Mouse (Mus musculus): ENCODE results near the gene Gm14137.

The Gm14137 gene

DNA sequence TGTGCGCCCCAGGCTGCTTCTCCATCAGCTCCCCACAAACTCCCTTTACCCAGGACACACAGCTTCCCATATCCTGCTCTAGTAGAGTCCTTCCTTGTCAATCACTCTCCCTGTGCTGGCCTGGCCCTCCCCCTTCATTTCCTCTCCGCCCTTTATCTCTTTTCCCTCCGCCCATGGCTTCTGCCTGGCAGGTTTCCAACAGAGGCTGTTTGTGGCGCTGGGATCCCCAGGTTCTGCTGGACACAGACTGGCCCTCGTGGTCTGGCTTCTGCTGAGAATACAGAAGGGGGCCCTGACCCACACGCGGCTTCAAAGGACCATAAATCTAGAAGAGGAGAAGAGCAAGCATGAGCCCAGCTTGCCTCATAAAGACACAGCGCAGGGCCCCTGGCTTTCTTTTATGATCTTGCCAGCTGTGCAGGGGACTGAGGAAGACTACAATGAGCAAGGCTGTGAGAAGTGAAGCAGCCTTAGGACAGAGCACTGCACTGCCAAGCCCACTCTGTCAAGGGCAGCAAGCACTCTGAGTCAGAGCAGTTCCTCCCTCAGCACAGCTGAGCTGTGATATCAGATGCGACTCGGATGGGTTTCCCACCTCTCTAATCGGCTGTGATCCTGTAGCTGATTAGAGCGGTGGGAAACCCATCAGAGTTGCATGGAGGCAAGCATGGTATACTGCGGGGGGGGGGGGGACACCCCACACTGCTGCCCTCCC lies 1.3 kb upstream of the Gm14137 start:
- DNase-seq (ENCODE audit: low spot score), result peak; percentile 60

DNA sequence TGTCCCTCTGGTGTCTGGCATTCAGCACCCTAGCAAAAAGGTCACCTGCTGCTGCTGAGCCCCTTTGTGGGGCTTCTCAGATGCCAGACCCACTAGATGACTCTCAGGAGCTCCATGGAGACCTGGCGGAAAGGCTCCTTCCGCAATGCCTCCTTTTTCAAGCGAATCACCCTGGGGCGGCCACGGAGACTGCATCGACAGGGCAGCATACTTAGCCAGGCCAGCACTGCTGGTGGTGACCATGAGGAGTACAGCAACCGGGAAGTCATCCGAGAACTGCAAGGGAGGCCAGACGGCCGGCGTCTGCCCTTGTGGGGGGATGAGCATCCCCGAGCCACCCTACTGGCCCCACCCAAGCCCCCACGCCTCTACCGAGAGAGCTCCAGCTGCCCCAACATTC lies 557 bp downstream of the Gm14137 start:
- DNase-seq (ENCODE audit: low spot score), result no peak

DNA sequence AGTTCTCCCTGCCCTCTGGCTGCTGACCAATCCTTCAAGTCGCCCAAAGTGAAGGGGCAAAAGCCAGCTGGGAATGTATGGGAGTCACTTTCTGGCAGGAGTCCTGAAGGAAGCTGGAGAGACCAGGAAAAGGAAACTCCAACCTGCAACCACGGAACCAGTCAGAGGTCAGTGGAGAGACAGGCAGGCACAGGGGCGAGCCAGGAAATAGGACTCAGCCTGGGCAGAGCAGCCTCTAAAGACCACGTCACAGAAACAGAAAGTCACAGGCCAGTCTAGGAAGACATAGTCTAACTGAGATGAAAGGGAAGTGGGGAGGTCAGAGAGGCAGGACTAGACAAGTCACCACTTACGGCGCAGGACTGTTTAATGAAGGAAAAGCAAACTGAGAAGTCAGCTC lies 1.3 kb downstream of the Gm14137 start:
- no peak for DNase-seq (ENCODE audit: low spot score)

DNA sequence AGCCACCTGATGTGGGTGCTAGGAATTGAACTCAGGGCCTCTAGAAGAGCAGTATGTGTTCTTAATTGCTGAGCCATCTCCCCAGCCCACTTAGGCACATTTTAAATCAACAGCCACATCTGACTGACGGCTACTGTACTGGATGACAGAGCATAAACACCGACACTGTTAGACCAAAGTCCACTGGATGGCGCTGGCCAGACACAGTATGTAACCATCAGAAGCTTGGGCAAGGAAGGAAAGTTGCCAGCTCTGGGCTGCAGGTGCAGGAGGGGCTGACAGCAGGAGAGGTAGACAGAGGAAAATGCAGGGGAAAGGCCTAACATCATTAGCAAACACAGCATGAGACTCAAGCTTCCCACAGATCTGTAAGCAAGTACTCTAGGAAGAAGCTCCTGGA lies 2.5 kb downstream of the Gm14137 start:
- DNase-seq (ENCODE audit: low spot score), result no peak

DNA sequence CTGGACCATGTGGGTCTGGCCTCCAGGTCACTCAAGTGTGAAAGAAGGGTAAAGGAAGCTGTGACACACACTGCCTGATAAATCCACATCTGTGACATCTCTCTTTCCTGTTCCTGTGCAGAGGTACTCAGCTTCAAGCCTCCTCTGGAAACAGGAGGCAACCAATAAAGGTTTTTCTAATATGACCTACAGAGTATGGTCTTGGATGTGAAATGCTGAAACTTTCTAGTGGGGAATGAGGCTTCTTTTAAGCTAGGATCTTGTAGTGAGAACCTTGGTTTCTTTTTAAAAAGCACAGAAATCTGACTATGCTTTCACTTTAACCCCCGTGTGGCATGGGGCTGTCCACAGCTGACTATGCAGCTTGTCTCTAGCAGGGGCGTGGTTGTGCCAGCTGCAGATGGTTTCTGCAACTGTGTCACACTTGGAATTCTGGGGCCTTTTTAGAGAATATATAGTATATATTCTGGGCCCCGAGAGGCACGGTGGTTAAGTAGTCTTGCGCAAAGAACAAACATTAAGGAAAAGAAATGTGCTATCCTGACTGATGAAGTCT lies 3.2 kb downstream of the Gm14137 start:
- no peak for DNase-seq (ENCODE audit: low spot score)

DNA sequence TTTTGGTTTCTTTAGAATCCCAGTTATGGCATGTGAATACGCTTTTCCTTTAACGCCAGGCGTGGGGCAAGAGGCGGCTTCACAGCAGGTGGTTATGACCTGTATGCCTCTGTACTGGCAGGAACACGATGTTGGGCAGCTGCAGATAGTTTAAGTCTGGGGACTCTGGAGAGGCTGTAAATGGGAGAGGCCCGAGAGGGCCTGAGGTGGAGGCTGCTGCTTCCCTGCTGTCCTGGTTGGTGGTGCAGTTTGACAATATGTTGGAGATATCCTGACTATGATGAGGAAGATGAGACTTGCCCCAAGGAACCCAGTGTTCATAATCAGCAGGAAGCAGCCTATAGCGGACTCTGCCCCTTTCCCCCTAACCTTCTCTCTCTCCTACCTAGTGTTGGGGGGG lies 8.6 kb downstream of the Gm14137 start:
- DNase-seq (ENCODE audit: low spot score), result no peak

DNA sequence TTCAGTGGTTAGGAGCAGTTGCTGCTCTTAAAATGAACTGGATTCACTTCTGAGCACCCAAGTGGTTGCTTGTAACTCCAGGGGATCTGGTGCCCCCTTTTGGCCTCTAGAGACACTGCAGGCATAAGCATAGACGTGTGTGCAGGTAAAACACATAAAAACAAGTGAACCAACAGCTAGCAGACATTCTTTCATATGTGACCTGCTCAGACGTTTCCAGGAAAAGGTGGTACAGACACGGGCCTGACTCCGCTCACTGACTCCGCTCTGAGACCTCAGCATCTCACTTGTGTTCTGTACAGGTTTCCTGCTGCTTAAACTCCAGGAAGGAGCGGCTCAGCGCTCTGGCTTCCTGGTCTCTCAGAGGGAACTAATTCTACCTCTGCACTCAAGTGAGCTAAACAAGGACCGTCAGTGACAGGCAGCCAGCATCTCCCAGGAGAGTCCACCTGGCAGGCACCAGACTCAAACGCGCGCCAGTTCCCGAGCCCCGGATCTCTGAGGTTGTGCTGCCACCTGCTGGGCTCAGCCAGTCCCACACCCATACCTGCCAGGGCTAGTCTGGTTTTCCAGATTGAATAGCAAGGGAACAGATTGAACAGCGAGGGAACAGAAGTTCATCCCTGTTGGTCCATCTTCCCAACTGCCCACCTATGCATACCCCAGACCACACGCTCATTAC lies 14.9 kb downstream of the Gm14137 start:
- peak; percentile 73 for DNase-seq (ENCODE audit: low spot score)

DNA sequence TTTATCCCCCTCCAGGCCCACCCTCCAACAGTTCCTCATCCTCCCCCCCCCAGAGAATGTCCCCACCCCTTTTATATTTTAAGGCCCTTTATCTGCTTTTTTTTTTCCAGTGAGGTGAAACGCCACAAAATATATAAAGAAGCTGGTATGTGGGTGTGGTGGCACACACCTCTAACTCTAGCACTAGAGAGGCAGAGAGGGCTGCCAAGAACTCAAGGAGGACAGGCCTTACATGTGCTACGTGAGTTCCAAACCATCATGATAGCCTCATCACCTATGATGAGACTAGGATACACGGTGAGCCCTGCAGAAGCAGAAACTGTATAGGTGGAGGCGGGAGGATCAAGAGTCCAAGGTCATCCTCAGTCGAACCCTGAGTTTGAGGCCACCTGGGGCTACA lies 16.7 kb downstream of the Gm14137 start:
- DNase-seq (ENCODE audit: low spot score), result no peak

DNA sequence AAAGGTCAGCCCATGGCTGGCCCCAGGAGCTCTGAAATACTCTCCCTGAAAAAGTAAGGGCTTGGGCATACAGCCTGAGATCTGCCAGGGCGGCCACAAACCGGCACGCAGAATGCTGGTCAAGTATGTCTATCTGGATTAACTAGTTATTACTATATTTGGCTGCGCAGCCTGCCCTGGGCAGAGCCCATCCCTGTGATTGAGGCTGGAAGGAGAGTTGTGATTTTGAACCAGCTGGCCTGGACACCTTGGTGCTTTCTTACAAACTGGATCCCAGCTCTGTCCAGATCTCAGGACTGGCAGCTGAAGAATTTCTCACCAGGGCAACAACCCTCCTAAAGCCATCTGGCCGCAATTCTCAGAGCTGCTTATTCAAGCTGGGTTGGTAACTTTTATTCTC lies 19.8 kb downstream of the Gm14137 start:
- no peak for DNase-seq (ENCODE audit: low spot score)

DNA sequence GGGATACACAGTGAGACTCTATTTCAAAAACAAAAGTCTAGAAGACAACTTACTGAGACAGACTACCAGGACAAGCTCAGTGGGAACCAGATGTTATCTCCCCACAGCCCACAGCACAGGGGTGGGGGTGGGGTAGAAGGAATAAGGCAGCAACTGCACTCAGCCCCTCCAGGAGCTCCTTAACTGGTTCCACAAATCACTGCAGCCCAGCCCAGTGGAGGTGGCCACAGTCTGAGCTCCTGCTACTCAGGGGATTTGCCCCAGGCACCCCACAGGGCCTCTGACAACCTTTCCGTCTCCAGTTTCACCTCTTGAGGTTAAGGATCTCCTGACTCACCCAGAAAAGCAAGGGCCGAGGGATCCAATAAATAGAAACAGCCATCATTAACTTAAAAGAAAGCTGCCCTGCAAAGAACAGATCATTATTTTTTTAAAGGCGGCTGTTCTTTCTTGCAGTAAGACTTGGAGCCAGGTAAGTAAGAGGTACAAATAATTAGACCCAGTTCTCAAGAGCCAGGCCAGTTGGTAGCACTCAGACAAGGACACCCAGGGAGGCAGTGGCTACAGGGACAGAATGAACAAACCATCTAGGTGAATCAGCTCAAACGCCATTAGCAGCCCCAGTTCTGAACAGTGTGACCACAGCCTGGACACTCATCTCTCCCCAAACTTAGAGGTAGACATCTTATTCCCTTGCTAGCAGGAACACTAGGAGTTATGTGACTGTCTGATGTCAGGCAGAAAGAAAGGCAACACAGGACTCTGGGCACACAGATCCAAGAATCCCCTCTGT lies 22.2 kb downstream of the Gm14137 start:
- no peak for DNase-seq (ENCODE audit: low spot score)

DNA sequence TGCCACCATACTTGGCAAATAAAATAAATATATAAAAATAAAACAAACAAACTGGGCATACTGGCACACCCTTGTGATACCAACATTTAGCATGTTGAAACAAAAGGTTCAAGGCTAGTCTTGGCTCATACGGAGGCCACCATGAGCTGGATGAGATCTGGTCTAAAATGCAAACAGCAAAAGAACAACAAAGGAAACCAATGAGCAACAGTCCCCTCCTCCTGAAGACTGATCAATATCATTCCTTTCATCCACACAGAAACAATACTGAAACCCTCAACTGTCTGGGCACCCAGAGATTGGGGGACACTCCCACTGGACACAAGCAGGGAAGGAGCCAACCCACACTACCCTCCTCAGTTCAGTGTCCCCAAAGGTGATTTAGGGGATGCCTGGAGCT lies 23.2 kb downstream of the Gm14137 start:
- no peak for DNase-seq (ENCODE audit: low spot score)

DNA sequence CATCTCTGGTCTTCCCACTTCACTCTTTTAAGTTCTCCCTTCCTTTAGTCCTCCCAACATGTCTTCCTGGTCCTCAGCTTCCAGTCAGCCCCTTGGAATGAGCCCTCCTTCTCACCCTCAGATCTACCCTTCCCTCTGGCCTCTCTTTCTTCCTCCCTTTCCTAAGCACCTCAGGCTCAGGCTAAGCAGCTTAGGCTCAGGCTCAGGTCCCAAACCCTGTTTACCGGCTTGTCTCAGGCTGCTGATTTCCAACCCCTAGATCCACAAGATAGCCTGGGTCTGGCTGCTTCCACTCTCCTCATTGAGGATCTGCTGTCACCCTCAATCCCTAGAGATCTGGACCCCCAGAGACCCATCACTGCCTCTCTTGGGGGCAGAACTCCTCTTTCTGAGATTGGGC lies 23.7 kb downstream of the Gm14137 start:
- DNase-seq (ENCODE audit: low spot score), result no peak

DNA sequence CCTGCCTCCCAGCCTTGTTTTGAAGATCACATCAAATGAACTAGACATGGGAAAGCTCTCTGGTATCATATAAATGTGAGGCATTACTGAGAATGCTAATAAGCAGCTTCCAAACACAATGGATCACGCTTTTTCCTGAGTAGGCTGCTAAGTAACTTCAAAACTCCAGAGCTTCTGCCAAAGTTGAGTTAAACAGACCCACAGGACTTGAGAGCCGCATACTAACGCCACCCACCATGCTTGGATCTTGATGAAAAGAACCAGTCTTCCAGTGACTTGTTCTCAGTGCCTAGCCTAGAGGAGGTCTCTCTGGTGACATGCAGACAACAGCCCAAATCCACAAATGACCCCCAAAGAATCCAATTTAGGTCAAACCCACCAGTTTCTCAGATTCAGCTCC lies 24.6 kb downstream of the Gm14137 start:
- no peak for DNase-seq (ENCODE audit: low spot score)

DNA sequence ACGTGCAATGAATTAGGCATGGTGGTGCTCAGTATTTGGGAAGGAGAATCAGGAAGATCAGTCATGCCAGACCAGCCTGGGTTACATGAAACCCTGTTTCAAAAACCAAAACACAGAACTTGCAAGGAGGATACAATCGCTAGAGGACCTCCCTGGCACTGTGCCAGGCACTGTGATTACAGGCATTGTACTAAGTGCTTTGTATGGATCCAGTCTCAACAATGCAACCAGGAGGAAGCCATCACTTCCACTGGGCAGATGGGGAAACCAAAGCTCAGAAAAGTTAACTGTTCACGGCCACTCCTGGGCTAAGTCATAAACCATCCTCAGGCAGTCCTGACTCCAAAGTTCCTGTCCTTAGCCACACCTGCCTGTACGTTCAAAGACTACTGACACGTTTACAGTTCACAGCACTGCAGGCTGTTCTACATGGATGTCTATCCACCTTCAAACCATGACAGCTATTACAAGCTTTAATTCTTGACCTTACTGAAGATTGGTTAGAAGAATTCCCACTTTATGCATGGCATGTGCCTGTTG lies 28.7 kb downstream of the Gm14137 start:
- DNase-seq (ENCODE audit: low spot score), result no peak

DNA sequence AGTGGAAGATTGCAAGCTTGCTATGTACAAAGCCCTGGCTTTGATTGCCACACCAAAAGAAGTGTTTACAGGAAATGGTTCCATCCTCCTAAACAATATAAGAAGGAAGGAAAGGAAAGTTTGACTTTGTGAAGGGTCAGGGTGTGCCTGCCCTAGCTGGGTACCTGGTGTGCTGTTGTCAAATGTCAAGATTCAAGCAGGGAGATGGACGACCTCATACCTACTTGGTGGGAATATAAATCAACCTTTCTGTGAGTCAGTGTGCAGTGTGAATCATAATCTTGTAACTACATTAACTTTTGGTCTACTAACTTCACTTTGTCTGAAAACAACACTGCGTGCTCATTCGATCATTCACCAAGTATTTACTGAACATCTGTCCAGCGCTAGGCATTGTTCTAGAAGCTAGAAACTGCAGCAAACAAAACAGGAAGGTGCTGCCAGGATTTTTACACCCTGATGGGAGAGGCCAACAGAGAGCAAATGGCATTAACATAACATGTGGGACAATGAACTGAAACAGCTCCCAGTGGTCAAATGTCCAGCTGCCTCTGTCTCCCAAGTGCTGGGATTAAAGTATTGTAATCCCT lies 29.7 kb downstream of the Gm14137 start:
- DNase-seq (ENCODE audit: low spot score), result no peak

DNA sequence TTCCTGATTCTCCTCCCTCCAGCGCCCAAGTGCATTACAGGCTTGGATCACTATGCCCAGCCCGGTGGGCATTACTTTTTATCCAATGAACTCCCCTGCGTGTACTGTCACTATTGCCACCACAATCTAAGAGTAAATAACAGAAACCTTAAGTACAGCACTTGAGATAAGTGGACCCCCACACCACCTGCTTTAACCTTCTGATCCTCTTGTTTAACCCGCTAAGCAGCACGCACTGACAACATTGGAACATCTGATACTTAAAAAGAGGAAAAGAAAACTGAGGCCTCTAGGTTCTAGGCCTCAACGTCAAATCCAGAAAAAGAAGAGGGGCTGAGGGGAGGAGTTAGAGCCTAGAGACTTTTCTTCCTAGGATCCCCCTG lies 33.6 kb downstream of the Gm14137 start:
- DNase-seq (ENCODE audit: low spot score), result no peak

DNA sequence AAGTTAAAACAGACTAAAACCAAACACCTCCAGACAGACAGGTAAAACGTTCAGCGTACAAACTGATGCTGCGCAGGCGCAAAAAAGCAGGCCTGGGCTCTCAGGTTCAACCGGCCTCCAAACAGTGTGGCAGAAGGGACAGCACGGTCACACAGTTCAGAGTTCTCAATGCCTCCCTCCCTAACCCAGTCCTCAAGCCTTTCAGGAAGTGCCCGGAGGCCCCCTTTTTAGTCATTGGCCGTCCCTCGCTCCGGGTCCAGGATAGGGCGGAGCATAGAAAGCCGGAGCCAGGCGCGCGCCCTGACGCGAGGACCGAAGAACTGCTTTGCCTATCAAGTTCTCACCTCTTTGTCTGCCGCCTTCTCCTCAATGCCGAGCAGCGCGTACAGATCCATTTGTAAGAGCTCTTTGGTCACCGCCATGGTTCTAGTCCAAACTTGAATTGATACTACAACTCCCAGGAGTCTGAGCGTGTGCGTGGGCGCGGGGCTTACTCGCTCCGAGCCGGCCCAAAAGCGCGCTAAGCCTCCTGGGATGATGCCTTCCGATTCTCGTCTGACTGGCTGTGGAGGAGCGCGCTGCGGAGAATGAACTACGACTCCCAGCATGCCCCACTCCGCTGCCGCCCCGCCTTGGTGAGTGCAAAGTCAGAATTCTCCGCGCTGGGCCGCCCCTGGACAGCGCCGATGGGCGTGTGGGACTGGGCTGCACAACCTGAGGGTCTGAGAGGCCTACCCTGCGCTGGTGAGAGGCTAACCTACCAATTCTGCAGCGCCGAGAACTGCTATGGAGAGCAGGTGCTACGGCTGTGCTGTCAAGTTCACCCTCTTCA lies 34.3 kb downstream of the Gm14137 start, which contains the start of the genes Zfyve19 and Dnajc17:
Gene Zfyve19 (plus strand): TSS at position 274 of the 832 bp plus-strand sequence.
Gene Dnajc17 (minus strand): TSS at position 452 of the 832 bp plus-strand sequence.
- peak; percentile 98 for DNase-seq (ENCODE audit: low spot score)

DNA sequence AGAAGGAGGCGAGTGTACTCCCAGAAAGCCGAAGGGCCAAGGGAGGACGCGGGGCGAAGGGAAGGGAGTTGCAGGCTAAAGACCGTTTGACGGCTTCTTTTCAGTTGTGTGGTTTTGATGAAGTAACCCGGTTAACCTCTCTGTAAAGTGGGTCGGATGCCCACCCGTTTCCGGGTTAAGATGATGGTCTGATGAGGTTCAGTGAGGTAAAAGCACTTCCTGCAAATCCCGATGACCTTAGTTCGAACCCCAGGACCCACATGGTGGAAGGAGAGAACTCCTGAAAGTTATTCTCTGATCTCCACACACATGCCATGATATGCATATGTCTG lies 34.8 kb downstream of the Gm14137 start:
- DNase-seq (ENCODE audit: low spot score), result no peak

All from yolk sac, embryonic 10.5 days (tissue).